Mouse (Mus musculus): ENCODE results near the gene Otogl.

- TF ChIP-seq CTCF (IDR thresholded peaks at IDR 0.05; ENCODE audit: extremely low read depth, insufficient read depth, insufficient read length, insufficient replicate concordance): no peak
- TF ChIP-seq POLR2A (IDR thresholded peaks at IDR 0.05; ENCODE audit: low read depth, low read length): no peak
Measured at GRCm38 (mm10) chr10:107923860-107924259, 11.9 kb upstream of the Otogl start.

Data from spleen, adult 2 months (tissue).